Mouse (Mus musculus) activated CD4-positive, CD25-positive, alpha-beta regulatory T cell, adult 4 months (primary cell): ENCODE measurements around the gene Shroom1. TPM values are rescaled to one million over a fixed set of nuclear protein-coding genes. Genes with fewer than 3 reads are reported as not detected.

Experiments used
- ATAC-seq: one replicate; pipeline ENCODE4 v1.8.0; 2017
- polyA plus RNA-seq, 2 experiments: library from polyadenylated mRNA; unstranded; fragments of 100-300 nt; shearing (Covaris generic); gene quantifications; one replicate each; pipeline ENCODE4 v1.2.1; 2017

The Shroom1 gene
- polyA plus RNA-seq, 2 experiments from 2014 or later = 0.36 TPM; not detected in 1

DNA sequence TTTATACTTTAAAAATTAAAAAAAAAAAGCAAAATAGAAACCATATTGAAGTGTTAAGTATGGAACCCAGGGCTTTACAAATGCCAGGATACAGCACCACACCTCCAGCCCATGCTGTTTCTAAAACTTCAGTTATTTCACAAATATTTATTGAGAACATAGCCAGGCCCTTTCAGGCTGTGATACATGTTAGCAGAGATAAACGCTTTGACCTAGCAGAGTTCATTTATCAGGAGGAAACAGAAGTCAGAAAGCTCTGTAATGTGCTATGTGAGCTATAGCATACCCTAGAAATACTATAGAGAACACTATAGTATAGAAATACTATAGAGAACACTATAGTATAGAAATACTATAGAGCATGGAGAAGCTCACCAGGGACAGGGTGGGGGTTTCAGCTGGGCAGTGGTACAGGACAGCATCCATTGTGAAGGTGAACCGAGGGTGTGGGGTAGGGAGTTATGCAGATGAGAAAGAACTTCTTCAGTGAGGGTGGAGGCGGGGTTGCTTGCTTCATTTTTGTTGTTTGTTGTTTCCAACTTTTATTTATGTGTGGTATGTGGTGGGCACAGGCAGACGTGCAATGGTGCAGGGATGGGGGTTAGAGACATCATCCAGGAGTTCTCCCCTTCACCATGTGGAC is 24.2 kb downstream of the Shroom1 start:
- no peak for ATAC-seq

DNA sequence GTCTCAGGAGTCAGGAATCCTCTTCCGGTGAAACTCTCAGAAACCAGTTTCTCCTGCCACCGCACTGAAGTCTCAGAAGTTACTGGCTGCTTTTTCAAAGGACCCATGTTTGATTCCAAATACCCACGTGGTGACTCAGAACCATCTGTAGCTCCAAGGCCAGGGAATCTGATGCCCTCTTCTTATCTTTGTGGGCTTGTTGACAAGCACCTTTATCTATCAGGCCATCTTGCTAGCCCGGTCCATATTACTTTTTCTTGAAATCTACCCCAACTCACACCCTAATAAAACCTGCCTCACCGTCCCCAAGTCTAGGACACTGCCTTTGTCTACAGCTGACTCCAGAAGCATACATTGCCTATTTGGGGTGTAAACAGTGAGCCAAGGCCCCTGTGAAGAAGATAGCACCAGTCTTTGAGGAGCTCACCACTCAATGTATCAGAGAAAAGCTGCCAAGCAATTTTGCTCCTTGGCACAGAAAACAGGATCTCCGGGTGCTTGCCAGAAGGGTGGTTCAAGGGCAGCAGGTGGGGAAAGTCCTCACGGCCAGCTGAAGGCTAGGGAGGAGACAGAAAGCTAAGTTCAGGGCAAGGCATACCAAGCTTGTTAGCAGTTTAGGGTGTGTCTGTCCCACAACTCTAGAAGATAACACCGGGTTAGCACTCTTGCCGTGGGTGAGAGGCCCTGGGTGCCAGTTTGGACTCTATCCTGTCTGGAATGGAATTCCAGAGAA is 26.3 kb downstream of the Shroom1 start:
- no peak for ATAC-seq

DNA sequence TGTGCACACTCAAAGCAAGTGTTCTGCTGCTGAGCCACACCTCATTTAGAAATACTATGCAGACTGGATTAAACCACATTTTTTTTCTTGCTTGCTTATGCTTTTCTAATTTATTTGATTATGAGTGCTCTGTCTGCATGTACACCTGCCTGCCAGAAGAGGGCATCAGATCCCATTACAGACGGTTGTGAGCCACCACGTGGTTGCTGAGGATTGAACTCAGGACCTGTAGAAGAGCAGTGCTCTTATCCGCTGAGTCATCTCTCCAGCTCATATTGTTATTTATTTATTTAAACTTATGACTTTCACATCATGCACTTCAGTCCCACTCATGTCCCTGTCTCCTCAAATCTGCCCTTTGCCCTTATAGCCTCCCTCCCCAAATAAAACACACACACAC is 28.7 kb downstream of the Shroom1 start:
- ATAC-seq = no peak

DNA sequence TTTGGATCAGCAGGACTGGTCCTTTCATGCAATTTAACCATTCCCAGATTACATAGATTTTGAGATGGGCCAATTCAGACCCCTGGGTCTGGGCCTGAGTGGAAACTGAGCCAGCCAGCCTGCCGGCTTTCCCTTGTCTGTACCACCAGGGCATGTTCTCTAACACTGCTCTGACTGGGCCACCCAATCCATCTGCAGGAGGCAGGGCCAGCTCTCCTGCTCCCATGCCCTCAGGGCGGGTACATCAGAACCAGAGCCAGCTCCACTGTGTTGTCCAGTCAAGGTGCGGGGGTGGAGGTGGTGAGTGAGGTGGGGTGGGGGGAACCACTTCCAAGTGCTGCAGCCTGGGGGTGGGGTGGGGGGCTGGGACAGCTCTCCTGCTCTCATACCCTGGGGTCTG is 29.3 kb downstream of the Shroom1 start:
- no peak for ATAC-seq

DNA sequence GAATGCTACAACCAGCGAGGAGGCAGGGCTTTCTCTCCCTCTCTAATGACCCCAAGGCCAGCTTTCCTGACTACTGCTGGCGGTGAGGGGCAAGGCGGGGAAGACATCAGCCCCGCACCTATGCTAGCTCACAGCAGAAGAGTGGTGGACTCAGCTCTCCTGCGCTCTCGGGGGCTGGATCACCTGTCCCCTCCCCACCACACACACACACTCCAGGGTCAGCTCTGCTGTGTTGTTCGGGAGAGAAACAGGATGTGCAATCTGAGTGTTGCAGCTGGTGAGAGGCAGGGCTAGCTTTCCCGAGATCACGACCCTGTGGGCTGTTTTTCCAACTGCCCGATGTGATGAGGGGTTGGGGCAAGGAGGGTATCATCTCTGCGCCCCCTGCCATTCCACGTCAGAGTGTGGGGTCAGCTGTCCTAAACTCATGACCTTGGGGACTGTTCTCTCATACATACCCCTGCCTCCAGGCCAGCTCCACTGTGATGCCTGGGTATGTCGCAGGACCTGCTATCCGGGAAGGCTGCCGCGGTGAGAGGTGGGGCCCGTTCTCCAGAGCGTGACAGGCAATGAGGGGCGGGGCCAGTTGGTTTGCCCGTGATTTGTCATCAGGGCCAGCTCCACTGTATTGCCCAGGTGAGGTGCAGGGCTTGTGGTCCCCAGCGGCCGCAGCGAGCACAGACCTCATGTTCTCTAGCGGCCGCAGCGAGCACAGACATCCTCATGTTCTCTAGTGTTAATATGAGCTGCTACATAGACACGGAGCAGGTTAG is 30.0 kb downstream of the Shroom1 start:
- ATAC-seq = no peak

DNA sequence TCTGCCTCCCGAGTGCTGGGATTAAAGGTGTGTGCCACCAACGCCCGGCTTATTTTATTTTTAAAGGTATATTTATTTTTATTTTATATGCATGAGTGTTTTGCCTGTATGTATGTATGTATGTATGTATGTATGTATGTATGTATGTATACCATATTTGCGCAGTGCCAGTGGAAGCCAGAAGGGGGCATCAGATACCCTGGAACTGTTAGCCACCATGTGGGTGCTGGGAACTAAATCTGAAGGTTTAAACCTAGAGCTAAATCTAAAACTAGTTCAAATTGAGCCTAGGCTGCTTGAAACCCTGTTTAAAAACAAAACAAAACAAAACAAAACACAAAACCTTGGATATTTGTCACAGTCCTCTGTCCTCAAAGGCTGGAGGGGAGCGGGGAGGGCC is 32.0 kb downstream of the Shroom1 start:
- no peak for ATAC-seq

DNA sequence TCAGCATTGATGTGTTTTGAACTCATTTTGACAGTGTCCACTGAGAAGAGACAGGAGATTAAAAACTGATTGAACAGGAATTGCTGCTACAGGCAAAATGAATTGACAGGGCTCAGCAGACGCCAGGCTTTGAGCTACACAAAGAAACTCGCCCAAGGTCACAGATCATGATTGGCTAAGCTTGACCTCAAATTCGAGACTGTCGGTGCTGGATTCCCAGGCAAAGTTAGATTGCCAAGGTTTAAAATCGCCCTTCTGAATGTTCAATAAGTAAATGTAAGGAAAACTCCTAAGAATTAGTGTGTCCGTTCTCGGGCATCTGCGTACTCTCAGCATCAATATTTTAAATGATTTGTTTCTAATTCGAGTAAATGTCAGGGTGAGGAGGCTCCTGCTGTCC is 32.4 kb downstream of the Shroom1 start:
- no peak for ATAC-seq

DNA sequence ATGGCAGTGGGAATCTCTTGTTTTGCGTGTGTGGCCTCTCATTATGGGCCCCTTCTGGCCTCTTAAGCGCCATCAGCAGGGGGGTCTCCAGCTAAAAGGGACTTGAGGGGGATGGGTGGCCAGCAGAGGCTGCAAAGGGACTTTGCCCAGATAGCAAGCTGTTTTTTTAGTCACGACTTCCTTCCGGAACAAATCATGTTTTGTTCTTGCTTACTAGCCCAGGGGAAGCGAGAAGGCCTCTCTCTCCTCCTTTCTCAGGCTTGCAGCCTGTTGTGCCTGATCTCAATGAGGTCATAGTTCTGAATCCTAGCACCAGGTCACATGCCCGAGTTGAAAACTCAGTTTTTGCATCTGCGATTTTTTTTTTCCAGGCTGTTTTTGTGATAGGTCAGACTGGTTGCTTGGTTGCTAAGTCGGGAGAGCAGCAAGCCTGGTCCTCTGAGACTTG is 35.0 kb downstream of the Shroom1 start:
- ATAC-seq = no peak

DNA sequence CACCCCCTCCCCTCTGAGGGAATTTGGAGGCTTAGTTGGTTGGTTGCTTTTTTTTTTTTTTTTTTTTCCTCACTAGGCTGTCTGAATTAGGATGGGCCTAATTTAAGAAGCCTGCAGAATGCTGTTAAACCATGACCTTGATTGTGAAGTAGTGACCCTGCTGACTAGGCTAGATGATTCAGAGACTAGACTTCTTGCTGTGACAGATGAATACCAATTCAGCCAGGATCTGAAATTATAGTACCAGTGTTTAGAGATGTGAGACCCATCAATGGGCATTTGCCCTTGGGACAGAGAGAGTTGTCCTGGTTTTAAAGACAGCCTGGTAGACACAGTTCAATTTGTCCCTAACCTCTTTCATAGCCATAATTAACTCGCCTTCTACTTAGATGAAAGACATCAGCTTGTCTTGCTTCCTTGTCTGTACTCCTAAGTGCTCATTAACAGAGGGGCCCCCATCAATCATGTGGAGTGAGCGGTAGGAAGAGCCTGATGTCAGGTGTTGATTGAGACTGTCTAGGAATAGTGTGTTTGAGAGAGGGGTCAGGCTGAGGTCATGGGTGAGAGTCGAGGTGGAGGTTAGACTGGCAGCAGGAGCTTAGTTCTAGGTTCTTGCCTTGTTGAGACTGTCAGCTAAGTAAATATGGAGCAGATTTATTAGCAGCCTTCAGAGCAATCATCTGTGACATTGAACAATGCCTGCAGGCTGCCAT is 36.4 kb downstream of the Shroom1 start:
- ATAC-seq = no peak

DNA sequence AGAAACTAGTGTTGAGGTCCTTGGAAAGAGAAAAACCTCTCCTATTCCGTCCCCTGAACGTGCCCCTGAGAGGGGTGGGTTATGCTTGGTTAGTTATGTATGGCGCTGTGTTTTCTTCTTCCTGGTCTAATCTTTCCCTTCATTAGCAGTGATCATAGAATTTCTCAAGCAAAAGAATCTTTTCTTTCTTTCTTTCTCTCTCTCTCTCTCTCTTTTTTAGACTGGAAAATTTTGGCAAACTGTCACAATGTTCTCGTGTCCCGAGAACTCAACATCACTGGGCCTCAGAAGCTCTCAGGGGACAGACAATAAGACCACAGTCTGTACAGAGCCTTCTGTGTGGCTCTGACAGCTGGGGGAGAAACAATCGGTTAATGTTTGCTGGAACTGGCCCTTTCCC is 38.4 kb downstream of the Shroom1 start:
- no peak for ATAC-seq

DNA sequence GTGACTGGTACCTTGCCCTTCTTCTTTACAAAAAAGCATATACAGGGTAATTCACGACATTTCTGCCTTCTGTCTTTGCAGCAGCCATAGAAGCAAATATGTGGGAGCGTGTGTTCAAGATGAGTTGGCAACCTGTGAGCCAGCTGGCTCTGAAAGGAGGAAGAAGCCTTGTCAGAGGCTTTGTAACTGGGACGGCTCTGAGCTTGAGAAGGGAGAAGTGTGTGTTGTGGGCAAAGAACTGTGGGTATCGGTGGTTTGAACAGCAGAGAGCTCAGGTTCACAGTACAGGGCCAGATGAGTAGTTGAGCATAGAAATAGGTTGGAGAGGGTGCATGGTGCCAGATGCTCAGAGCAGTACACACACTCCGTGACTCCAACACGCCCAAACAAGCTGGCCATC is 39.9 kb downstream of the Shroom1 start:
- ATAC-seq = no peak

DNA sequence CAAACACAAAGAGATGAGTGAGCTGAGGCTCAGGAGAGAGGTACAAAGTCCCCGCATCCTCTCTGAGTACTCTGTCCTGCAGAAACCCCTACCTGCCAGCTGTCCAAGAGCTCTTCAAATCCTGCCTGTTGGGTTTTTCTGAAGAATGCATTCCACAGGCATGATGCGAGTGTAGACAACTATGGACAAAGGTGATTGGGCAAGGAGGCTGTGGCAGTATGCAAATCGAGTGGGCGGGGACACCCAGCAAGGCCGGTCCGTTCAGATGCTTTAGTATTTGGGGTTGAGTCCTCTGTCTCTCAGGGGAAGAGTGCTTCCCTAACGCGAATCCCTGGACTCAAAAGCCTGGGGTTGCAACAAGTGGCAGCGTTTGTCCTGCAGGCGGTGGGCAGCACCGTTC is 43.6 kb downstream of the Shroom1 start:
- ATAC-seq = no peak

DNA sequence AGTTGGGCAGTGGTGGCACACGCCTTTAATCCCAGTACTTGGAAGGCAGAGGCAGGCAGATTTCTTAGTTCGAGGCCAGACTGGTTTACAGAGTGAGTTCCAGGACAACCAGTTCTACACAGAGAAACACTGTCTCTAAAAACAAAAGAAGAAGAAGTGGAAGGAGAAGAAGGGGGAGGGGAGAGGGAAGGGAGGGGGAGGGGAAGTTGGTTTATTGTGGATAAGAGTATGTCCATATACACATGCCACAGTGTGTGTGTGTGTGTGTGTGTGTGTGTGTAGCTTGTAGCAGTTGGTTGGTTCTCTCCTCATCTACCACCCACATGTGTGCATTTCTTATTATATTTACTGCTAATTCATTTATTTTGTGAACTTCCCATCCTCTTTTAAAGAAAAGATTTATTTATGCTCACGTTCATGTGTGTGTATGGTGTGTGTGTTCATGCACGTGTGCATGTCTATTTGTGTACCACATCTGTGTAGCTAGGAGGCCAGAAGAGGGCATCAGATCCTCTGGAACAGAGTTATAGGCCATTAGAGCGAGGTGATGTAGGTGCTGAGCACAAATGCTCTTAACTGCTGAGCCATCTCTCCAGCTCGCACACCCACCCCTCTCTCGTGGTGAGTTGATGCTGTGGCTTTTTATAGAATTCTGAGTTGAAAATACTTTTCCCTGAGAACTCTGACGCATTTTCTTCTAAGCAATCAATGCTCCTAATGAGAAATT is 45.2 kb downstream of the Shroom1 start:
- no peak for ATAC-seq

DNA sequence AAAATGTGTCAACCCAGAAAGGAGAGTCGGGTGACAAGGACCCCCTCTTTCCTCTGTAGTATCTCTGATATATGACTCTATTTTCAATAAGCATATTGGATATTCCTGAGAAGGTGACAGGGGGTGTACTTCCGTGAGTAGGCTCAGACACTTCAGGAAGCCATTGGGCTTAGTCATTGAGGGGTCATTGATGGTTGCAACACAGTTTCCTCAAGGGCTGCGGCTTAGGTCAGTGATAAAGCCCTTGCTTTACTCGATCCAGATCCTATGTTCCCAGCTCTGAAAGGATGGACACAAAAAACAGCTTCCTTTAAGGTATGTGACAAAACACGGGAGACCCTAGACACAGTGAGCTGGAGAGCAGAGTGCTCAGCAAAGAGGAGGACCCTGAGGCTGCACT is 46.7 kb downstream of the Shroom1 start:
- ATAC-seq = no peak

DNA sequence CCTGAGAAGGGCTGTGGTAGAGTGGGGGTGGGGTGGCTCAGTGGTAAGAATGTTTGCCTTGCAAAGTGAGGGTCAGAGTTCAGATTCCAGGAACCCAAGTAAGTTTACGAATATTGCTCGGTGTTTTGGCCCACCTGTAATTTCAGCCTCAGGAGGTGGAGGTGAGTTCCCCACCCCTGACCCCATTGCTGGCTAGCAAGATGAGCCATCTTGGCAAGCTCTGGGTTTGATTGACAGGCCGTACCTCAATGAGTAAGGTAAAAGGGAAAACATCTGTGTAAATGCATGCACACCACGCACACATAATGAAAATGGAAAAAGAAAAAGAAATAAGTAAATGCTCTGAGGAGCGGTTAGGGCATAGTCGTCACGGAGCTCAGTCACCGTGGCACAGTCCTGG is 47.4 kb downstream of the Shroom1 start:
- ATAC-seq = no peak

DNA sequence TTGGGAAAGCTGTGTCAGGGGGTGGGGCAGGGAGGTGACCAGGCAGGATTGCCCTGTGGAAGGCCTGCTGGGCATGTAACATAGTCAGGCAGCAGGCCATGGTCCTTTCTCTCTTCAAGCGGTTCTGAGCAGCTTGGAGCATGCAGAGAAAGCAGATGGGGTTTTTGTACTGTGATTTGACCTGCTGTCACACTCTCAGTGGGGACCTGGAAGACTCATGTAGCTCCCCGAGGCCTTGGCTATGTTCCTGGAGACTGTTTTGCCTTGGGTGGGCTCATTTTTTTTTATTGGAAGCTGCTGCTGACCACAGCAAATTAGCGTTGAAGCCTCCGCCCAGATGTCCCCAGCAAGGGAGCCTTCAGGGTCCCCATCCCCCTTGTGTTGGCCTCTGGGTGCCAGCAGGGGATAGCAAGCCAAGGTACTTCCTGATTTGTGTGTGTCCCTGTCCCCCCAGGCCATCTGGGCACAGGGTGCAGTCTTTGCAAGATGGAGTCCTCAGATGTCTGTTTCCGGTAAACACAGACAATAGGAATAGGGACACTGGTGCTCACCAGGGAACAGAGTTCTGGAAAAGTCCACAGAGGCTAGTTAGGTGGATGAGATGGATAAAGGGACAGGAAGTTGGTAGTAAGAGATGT is 48.1 kb downstream of the Shroom1 start:
- ATAC-seq = no peak

DNA sequence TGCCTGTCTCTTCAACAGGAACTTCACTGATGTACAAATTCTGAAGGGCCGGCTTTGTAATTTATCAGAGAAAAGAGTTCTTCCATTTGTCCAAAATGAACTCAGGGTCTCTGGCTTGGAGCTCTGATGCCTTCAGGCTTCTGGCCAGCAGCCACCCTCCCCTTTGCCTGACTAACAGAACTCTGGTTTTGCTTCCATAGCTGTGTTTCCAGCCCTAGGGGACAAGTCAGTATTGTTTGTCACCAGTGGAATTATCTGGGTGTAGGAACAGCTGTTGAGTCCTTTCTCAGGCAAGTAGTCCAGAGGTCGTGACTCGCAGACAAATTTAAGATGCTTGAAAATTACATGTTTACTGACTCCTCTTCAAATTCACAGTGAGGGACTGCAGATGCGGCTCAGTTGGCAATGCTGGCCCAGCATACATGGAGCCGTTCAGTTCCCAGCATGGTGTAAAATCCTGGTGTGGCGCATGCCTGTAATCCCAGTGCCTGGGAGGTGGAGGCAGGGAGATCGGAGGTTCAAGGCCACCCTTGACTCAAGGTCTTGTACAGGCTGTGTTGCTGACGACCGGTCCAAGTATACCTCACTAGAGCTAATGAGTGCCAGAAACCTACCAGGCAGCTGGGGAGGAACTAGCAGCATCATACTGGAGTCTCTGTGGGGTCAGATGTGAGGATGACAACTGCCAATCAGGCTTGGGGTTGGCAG is 50.2 kb downstream of the Shroom1 start:
- ATAC-seq = no peak

DNA sequence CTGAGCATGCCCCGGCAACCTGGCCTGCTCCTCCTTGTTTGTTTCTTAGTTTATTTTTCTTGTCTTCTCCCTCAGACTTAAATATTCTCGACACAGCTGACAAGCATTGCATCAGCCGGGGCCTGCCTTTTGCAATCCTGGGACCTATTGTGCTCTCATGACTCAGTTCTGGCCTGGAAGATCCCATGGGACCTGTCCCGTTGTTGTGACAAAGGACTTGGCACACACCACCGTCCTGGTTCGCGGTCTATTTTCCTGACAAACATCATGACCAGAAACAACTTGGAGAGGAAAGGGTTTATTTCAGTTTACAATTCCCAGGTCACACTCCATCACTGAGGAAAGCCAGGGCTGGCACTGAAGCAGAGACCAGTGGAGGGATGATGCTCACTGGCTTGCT is 51.1 kb downstream of the Shroom1 start:
- ATAC-seq = no peak

DNA sequence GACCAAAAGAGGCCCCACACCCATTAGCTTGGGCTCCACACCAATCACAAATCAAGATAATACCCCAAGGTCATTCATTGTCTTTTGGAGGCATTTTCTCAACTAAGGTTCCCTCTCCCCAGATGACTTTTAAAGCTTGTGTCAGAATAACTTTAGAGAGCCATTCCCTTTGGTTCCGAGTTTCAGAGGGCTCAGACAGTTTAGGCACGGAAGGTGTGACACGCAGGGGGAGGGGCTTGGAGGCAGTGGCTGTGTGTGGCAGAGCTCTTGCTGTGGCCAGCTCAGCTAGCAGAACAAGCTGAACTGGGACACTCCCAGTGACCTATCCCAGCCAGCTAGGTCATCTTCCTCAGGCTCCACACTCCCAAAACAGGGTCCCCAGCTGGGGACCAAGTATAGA is 51.6 kb downstream of the Shroom1 start:
- ATAC-seq = no peak

DNA sequence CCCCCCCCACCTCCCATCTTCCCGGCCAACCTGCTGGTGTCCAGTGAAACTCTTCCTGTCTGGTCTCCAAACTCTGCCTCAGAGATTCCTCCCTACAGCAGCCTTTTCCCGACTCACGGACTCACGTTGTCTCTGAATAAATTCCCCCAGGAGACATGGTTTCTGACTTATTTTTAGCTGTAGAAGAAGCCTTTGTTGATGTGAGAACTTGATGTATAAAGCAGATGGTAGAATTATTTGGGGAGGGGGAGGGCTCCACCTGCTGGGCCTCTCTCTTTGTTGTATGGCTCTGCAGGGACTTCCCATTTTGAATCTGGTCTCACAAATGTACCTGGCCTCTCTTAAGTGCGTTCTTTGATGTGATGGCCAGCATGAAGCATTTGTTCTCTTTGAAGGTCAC is 53.3 kb downstream of the Shroom1 start:
- ATAC-seq = no peak
